Mouse (Mus musculus): Measurements from ENCODE around the gene Tfpt.

DNA sequence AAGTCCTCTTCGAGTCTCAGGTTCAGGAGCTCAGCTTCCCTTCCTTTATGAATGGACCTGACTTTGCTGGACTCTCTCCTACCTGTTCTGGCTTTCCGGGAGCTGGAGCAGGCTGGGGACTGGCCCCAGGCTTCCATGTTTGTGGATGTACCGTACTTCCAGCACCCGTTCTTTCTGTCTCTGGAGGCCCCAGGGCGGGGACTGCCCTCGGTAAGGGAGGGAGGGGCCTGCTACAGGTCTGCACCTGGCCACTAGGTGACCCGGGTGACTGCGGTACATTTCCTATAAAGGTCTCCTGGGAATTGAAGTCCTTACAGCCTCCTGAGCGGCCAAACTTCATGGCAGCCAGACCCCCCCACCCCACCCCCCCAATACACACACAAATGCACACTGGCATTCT, 47.6 kb upstream of the Tfpt start, which contains the start of gene Tmc4:
- TF ChIP-seq CTCF (IDR thresholded peaks at IDR 0.05; ENCODE audit: control insufficient read depth, insufficient read depth, insufficient replicate concordance, low read depth, low read length) (no peak), POLR2A (IDR thresholded peaks at IDR 0.05; ENCODE audit: control insufficient read depth, low read depth, low read length) (no peak)
